Mouse (Mus musculus) brain, embryonic 14.5 days (tissue): ENCODE measurements at regions not wholly inside any gene's neighbourhood (a gene's known extent, or its start where the extent isn't known, plus 50 kb on each side); places are given as distances from the start of the nearest gene placed in this dataset.

ENCODE experiments used
- DNase-seq: peaks from one replicate; pipeline ENCODE4 v3.0.0-alpha.2; 2011; ENCODE audit warnings: low read depth
- CTCF ChIP-seq: fragments of 200-500 bp; IDR thresholded peaks from 2 replicates; pipeline ENCODE4 v1.5.1; 2012; ENCODE audit warnings: inconsistent platforms, mild to moderate bottlenecking, moderate library complexity, borderline replicate concordance; ENCODE audit not compliant: insufficient read depth, insufficient read length; ENCODE audit errors: extremely low read depth
- POLR2A ChIP-seq: fragments of 200-500 bp; IDR thresholded peaks from 2 replicates; pipeline ENCODE4 v1.6.1; 2012; ENCODE audit warnings: mild to moderate bottlenecking, inconsistent platforms, borderline replicate concordance; ENCODE audit not compliant: poor library complexity, insufficient read depth, insufficient read length, severe bottlenecking; ENCODE audit errors: extremely low read depth

GRCm38 (mm10) chr7:95689161-95689833, 481.7 kb upstream of the Tenm4 start:
- no peak for TF ChIP-seq CTCF
- DNase-seq: peak; percentile 73

- DNase-seq: peak; percentile 43
- no peak for TF ChIP-seq CTCF
- no peak for TF ChIP-seq POLR2A
Observed at GRCm38 (mm10) chr7:95699506-95699905, 471.5 kb upstream of the Tenm4 start.

- no peak for TF ChIP-seq POLR2A
- TF ChIP-seq CTCF: no peak
- DNase-seq: no peak
Observed at GRCm38 (mm10) chr7:95710088-95710487, 461.0 kb upstream of the Tenm4 start.

- TF ChIP-seq CTCF (no peak), POLR2A (no peak)
- DNase-seq: peak; percentile 33
Observed at GRCm38 (mm10) chr7:95720083-95720482, 451.0 kb upstream of the Tenm4 start.

GRCm38 (mm10) chr7:95725716-95726487, 445.1 kb upstream of the Tenm4 start:
- DNase-seq: peak; percentile 76
- TF ChIP-seq CTCF (no peak), POLR2A (no peak)

- DNase-seq: peak; percentile 55
- no peak for TF ChIP-seq CTCF
- TF ChIP-seq POLR2A: no peak
Observed at GRCm38 (mm10) chr7:95733807-95734206, 437.2 kb upstream of the Tenm4 start.

GRCm38 (mm10) chr7:95734587-95734986, 436.5 kb upstream of the Tenm4 start:
- DNase-seq: peak; percentile 85

GRCm38 (mm10) chr7:95736716-95737115, 434.3 kb upstream of the Tenm4 start:
- TF ChIP-seq CTCF (no peak), POLR2A (no peak)
- DNase-seq: no peak

More at GRCm38 (mm10) chr7:95734587-95734986, 436.5 kb upstream of the Tenm4 start:
- no peak for TF ChIP-seq CTCF
- no peak for TF ChIP-seq POLR2A

- no peak for DNase-seq
- TF ChIP-seq POLR2A (no peak), CTCF (no peak)
Observed at GRCm38 (mm10) chr7:95738725-95739245, 432.3 kb upstream of the Tenm4 start.

GRCm38 (mm10) chr7:95739779-95740178, 431.3 kb upstream of the Tenm4 start:
- TF ChIP-seq POLR2A: no peak
- no peak for TF ChIP-seq CTCF
- DNase-seq: no peak

- DNase-seq: no peak
- TF ChIP-seq POLR2A (no peak), CTCF (no peak)
Observed at GRCm38 (mm10) chr7:95758375-95758774, 412.7 kb upstream of the Tenm4 start.
